Mouse (Mus musculus) stomach, postnatal 0 days (tissue): ENCODE measurements around the gene Rangap1.

Experiments
- CTCF ChIP-seq: IDR thresholded peaks from 2 replicates; pipeline ENCODE4 v1.5.1; 2016; ENCODE audit warnings: antibody characterized with exemption, low read depth, mild to moderate bottlenecking, moderate library complexity
- EP300 ChIP-seq: optimal IDR thresholded peaks from 2 replicates; pipeline ENCODE3; 2016; ENCODE audit warnings: antibody characterized with exemption

GRCm38 (mm10) chr15:81719139-81719531 lies 26.2 kb downstream of the Rangap1 start:
- TF ChIP-seq CTCF = 0 out of 2 replicates have a peak, but pooled peaks have one; percentile 11
- TF ChIP-seq EP300 = no peak
